Mouse (Mus musculus): ENCODE results near the gene Noct.

DNA sequence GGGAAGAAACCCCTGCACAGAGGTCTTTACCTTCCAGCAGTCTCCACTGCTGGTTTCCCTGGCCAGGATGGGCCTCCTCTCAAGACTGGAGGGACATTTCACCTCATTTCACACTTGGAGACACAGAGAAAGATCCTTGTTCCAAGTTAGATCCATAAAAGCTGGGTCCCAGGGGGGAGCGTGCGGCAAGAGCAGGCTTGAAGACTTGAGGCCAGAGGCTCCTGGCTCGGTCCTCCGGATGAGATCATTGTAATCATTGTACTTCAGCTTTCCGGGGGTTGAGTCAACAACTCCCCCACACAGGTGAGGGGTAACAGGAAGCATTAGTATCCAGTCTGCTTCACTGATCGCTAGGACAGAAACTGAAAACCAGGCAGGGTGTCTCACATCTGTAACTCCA is 30.2 kb upstream of the Noct start:
- TF ChIP-seq CTCF (IDR thresholded peaks at IDR 0.05) (no peak), EP300 (IDR thresholded peaks at IDR 0.05) (no peak)

All from lung, postnatal 0 days (tissue).